ENCODE assay signal across 8 mouse cellular contexts in the genomic region with DNA sequence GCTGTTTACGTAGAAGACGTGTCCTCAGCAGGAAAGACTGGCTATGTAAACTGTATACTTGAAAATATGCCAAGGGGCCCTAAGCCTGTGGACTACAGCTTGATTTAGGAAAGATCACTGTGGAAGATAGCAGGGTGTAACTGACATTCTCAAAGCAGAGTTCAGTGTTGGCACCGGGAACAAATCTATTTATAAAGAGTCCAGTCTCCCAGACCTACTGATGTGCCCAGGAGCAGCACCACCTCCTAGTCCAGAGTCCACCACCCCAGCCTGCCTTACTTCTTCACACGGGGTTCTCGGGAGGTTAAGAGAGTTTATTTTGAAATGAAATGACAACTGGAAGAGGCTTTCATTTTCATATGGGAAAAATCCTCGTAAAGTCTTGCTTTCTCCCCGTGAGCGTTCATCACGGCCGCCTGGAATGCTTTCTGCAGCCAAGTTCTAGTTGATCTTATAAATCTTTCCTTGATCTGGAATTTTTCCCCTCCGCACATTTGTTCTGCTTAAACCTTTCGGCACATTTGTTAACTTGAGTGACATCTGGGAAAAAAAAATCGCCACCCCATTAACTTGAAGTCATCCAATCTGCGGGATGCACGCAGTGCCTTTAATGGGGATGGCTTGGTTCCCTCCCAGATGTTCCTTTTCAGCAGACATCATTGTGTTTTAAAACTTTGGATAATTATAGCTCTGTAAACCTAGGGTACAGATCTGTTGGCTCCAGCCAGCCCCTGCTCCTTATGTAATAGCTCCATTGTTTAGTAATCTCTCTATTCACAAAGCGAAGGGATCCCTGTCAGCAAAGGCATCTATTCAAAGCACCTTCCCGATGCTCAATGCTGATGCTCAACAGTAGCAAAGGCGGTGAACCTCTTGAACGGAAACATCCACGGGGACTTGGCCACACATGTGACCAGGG.
DNase-seq lines count a peak whose midpoint lies in the region; ATAC-seq and TF ChIP-seq lines count a peak whose summit lies in the region.

No protein-coding gene starts in this region.

- TF ChIP-seq POLR2A in liver, adult 2 months (IDR thresholded peaks at IDR 0.05; ENCODE audit: extremely low read depth, insufficient read depth, low read length) = no peak

- no peak overlapping the region for H3K9ac ChIP-seq in liver, adult 2 months (ENCODE audit: low read depth, low read length)
- no peak overlapping the region for H3K9ac ChIP-seq in liver, postnatal 0 days (replicated peaks)
- no peak overlapping the region for H3K9ac ChIP-seq in forebrain, embryonic 12.5 days
- H3K9ac ChIP-seq in intestine, embryonic 14.5 days (ENCODE audit: low read length) = no peak overlapping the region

- ATAC-seq in liver, postnatal 0 days = no peak
- ATAC-seq in forebrain, embryonic 12.5 days (ENCODE audit: low FRiP score) = no peak
- no peak; the same call in 1 of the 2 replicates for ATAC-seq in intestine, embryonic 14.5 days (replicated peaks; ENCODE audit: low FRiP score, low TSS enrichment, low read depth)

- no peak overlapping the region for H3K27ac ChIP-seq in liver, adult 2 months (replicated peaks; ENCODE audit: insufficient read depth, low read depth, low read length)
- no peak overlapping the region for H3K27ac ChIP-seq in liver, postnatal 0 days (ENCODE audit: low read depth)
- 0 out of 2 replicates have a peak overlapping the region, but pooled peaks have one; percentile 3 for H3K27ac ChIP-seq in forebrain, embryonic 12.5 days
- peak overlapping the region; percentile 77 for H3K27ac ChIP-seq in intestine, embryonic 14.5 days (ENCODE audit: low read depth)

- peaks cover 2% of the 10 kb centered on the region for H3K4me1 ChIP-seq in liver, adult 2 months (ENCODE audit: control insufficient read depth, insufficient read depth, low read length)
- peaks cover 3% of the 10 kb centered on the region for H3K4me1 ChIP-seq in liver, postnatal 0 days (ENCODE audit: insufficient read depth)
- H3K4me1 ChIP-seq in forebrain, embryonic 12.5 days = peaks cover 23% of the 10 kb centered on the region
- peaks cover 21% of the 10 kb centered on the region for H3K4me1 ChIP-seq in intestine, embryonic 14.5 days (replicated peaks; ENCODE audit: control insufficient read depth, insufficient read depth, low read length)

- no peak for TF ChIP-seq EP300 in liver, postnatal 0 days (IDR thresholded peaks at IDR 0.05; ENCODE audit: low read depth)

- no peaks in the 10 kb centered on the region for H3K9me3 ChIP-seq in liver, postnatal 0 days (ENCODE audit: low read length)
- no peaks in the 10 kb centered on the region for H3K9me3 ChIP-seq in forebrain, embryonic 12.5 days
- H3K9me3 ChIP-seq in intestine, embryonic 14.5 days (ENCODE audit: control insufficient read depth, low read length) = no peaks in the 10 kb centered on the region

- no peaks in the 10 kb centered on the region for H3K36me3 ChIP-seq in liver, adult 2 months (ENCODE audit: control insufficient read depth, insufficient read depth, low read length)
- H3K36me3 ChIP-seq in liver, postnatal 0 days (replicated peaks; ENCODE audit: insufficient read depth, low read length) = no peaks in the 10 kb centered on the region
- no peaks in the 10 kb centered on the region for H3K36me3 ChIP-seq in forebrain, embryonic 12.5 days (replicated peaks)
- no peaks in the 10 kb centered on the region for H3K36me3 ChIP-seq in intestine, embryonic 14.5 days (ENCODE audit: control insufficient read depth, insufficient read depth, low read length)

- H3K79me2 ChIP-seq in liver, adult 2 months (ENCODE audit: control insufficient read depth, insufficient read depth, low read length) = no peaks in the 10 kb centered on the region

- no peak for TF ChIP-seq CTCF in liver, adult 2 months (IDR thresholded peaks at IDR 0.05; ENCODE audit: low read depth, low read length)
- TF ChIP-seq CTCF in liver, postnatal 0 days (IDR thresholded peaks at IDR 0.05; ENCODE audit: low read depth) = no peak

- WGBS in liver, adult 2 months = 68% methylated on average over 20 of the region's 20 CpGs
- 75% methylated on average over 20 of the region's 20 CpGs for WGBS in liver, postnatal 0 days (ENCODE audit: insufficient replicate concordance)
- 28% methylated on average over 20 of the region's 20 CpGs for WGBS in forebrain, embryonic 12.5 days
- WGBS in intestine, embryonic 14.5 days = 25% methylated on average over 20 of the region's 20 CpGs

- H3K4me3 ChIP-seq in liver, adult 2 months (ENCODE audit: insufficient read depth, low read depth, low read length) = no peak overlapping the region
- no peak overlapping the region for H3K4me3 ChIP-seq in liver, postnatal 0 days (ENCODE audit: low read depth, low read length)
- H3K4me3 ChIP-seq in forebrain, embryonic 12.5 days (replicated peaks) = no peak overlapping the region
- no peak overlapping the region for H3K4me3 ChIP-seq in intestine, embryonic 14.5 days (ENCODE audit: low read depth, low read length)

- DNase-seq in liver, adult 2 months (ENCODE audit: extremely low read depth, low read depth, low spot score) = peak; percentile 76
- no peak for DNase-seq in liver, postnatal 0 days
- peak; percentile 70 for DNase-seq in intestine, embryonic 14.5 days (ENCODE audit: low spot score)
- peak; percentile 68 for DNase-seq in lung, postnatal 10 days
- DNase-seq in B cell, adult 2 months = no peak
- no peak for DNase-seq in thymus, postnatal 36 days
- no peak for DNase-seq in thymus, adult 18-20 months

- no peaks in the 10 kb centered on the region for H3K27me3 ChIP-seq in liver, adult 2 months (ENCODE audit: control insufficient read depth, insufficient read depth, low read length)
- H3K27me3 ChIP-seq in liver, postnatal 0 days (ENCODE audit: insufficient read depth, low read length) = no peaks in the 10 kb centered on the region
- peaks cover 31% of the 10 kb centered on the region for H3K27me3 ChIP-seq in forebrain, embryonic 12.5 days
- no peaks in the 10 kb centered on the region for H3K27me3 ChIP-seq in intestine, embryonic 14.5 days (replicated peaks; ENCODE audit: control insufficient read depth, insufficient read depth, low read length)

- no peak overlapping the region for H3K4me2 ChIP-seq in liver, postnatal 0 days (ENCODE audit: low read depth, low read length)
- H3K4me2 ChIP-seq in forebrain, embryonic 12.5 days = peak overlapping the region; percentile 36
- H3K4me2 ChIP-seq in intestine, embryonic 14.5 days (ENCODE audit: low read length) = peak overlapping the region; percentile 1

Comparison
In these comparisons a context has a peak if more than half of its experiments do, and no peak if none do; other contexts are left out.
1. DNase-seq: peak in liver, adult 2 months (single experiment), intestine, embryonic 14.5 days (single experiment) and lung, postnatal 10 days (single experiment); none in liver, postnatal 0 days (single experiment), B cell, adult 2 months (0 of 2), thymus, postnatal 36 days (0 of 2) and thymus, adult 18-20 months (0 of 2).
2. H3K27ac ChIP-seq: peak in forebrain, embryonic 12.5 days (single experiment) and intestine, embryonic 14.5 days (single experiment); none in liver, adult 2 months (single experiment) and liver, postnatal 0 days (single experiment).